Mouse (Mus musculus) heart, embryonic 16.5 days (tissue): ENCODE measurements around the gene Nckap1. TPM values are rescaled to one million over a fixed set of nuclear protein-coding genes. Genes with fewer than 3 reads are reported as not detected.

ENCODE experiments used
- ATAC-seq: fragments of 200-750 bp; cut with Nextera tagmentation; replicated peaks from 2 replicates; pipeline ENCODE4 v1.8.0; 2017; ENCODE audit warnings: moderate number of reproducible peaks; ENCODE audit not compliant: insufficient read depth, low FRiP score; ENCODE audit errors: extremely low read depth
- H3K27ac ChIP-seq: fragments of 300-500 bp; sonication (generic); 2 replicates; pipeline ENCODE4 v1.5.1; 2014; ENCODE audit warnings: mild to moderate bottlenecking, low read length, control low read depth, moderate library complexity
- H3K27me3 ChIP-seq: fragments of 300-500 bp; sonication (generic); 2 replicates; pipeline ENCODE4 v1.6.1; 2014; ENCODE audit warnings: low read length, mixed read lengths; ENCODE audit not compliant: control insufficient read depth, insufficient read depth
- H3K36me3 ChIP-seq: fragments of 300-500 bp; sonication (generic); 2 replicates; pipeline ENCODE4 v1.6.1; 2014; ENCODE audit not compliant: control insufficient read depth, insufficient read depth
- H3K4me1 ChIP-seq: fragments of 300-500 bp; sonication (generic); 2 replicates; pipeline ENCODE4 v1.6.1; 2014; ENCODE audit warnings: low read length, mixed read lengths; ENCODE audit not compliant: control insufficient read depth, insufficient read depth
- H3K4me2 ChIP-seq: fragments of 300-500 bp; sonication (generic); 2 replicates; pipeline ENCODE4 v1.6.1; 2014; ENCODE audit warnings: low read depth, mild to moderate bottlenecking, control low read depth, low read length
- H3K4me3 ChIP-seq: fragments of 300-500 bp; sonication (generic); 2 replicates; pipeline ENCODE4 v1.5.1; 2014; ENCODE audit warnings: mild to moderate bottlenecking, control low read depth, low read length
- H3K9ac ChIP-seq: fragments of 300-500 bp; sonication (generic); 2 replicates; pipeline ENCODE4 v1.6.1; 2014; ENCODE audit warnings: low read length, control low read depth
- H3K9me3 ChIP-seq: fragments of 300-500 bp; sonication (generic); replicated peaks from 2 replicates; pipeline ENCODE4 v1.6.1; 2016; ENCODE audit warnings: low read length; ENCODE audit not compliant: control insufficient read depth
- WGBS: fragments of 180-500 bp; shearing (Covaris S2); extraction: QIAGEN DNeasy Blood & Tissue Kit; methylation state at CpG from one replicate; pipeline ENCODE4 v1.1.7; 2014; 5-methylcytosine and 5-hydroxymethylcytosine counted together
- polyA plus RNA-seq: library from polyadenylated mRNA; unstranded; fragments of >200 nt; fragmentation: Nextera tagmentation; extraction: Ambion mirVana; gene quantifications from 2 replicates; pipeline ENCODE4 v1.2.1, GENCODE M21; 2015

The Nckap1 gene
- polyA plus RNA-seq, 1 experiment from 2014 or later, result 40.2 TPM

- 89% methylated on average over 13 of the region's 13 CpGs for WGBS
- Histone ChIP-seq H3K4me2 (no peak overlapping the region), H3K9ac (no peak overlapping the region), H3K4me3 (no peak overlapping the region), H3K9me3 (no peaks in the 10 kb centered on the region), H3K27ac (no peak overlapping the region), H3K36me3 (no peaks in the 10 kb centered on the region), H3K4me1 (no peaks in the 10 kb centered on the region), H3K27me3 (no peaks in the 10 kb centered on the region)
- no peak for ATAC-seq
Observed at GRCm38 (mm10) chr2:80602756-80603155, 21.6 kb upstream of the Nckap1 start.

GRCm38 (mm10) chr2:80600611-80601010 lies 19.4 kb upstream of the Nckap1 start:
- Histone ChIP-seq H3K27ac (no peak overlapping the region), H3K27me3 (no peaks in the 10 kb centered on the region), H3K4me2 (no peak overlapping the region), H3K4me1 (no peaks in the 10 kb centered on the region), H3K9ac (no peak overlapping the region), H3K36me3 (no peaks in the 10 kb centered on the region), H3K4me3 (no peak overlapping the region), H3K9me3 (no peaks in the 10 kb centered on the region)
- no peak for ATAC-seq

GRCm38 (mm10) chr2:80599850-80600249 lies 18.7 kb upstream of the Nckap1 start:
- Histone ChIP-seq H3K27me3 (no peaks in the 10 kb centered on the region), H3K4me2 (no peak overlapping the region), H3K4me3 (no peak overlapping the region), H3K27ac (no peak overlapping the region), H3K9ac (no peak overlapping the region), H3K9me3 (no peaks in the 10 kb centered on the region), H3K36me3 (no peaks in the 10 kb centered on the region), H3K4me1 (no peaks in the 10 kb centered on the region)
- ATAC-seq, result no peak
- WGBS, result 85% methylated on average over 3 of the region's 3 CpGs

- Histone ChIP-seq H3K27ac (no peak overlapping the region), H3K4me1 (no peaks in the 10 kb centered on the region), H3K36me3 (no peaks in the 10 kb centered on the region), H3K27me3 (no peaks in the 10 kb centered on the region), H3K4me3 (no peak overlapping the region), H3K4me2 (no peak overlapping the region), H3K9me3 (no peaks in the 10 kb centered on the region), H3K9ac (no peak overlapping the region)
- 74% methylated on average over 5 of the region's 5 CpGs for WGBS
- no peak for ATAC-seq
Observed at GRCm38 (mm10) chr2:80596960-80597359, 15.8 kb upstream of the Nckap1 start.

GRCm38 (mm10) chr2:80594215-80594918 lies 13.2 kb upstream of the Nckap1 start:
- Histone ChIP-seq H3K4me3 (no peak overlapping the region), H3K4me2 (no peak overlapping the region), H3K9ac (no peak overlapping the region), H3K9me3 (no peaks in the 10 kb centered on the region), H3K36me3 (no peaks in the 10 kb centered on the region), H3K4me1 (no peaks in the 10 kb centered on the region), H3K27ac (no peak overlapping the region), H3K27me3 (no peaks in the 10 kb centered on the region)
- WGBS, result 72% methylated on average over 4 of the region's 4 CpGs
- ATAC-seq, result no peak

GRCm38 (mm10) chr2:80582356-80582755 lies 1.2 kb upstream of the Nckap1 start:
- Histone ChIP-seq H3K4me1 (peaks cover 16% of the 10 kb centered on the region), H3K9me3 (no peaks in the 10 kb centered on the region), H3K4me2 (no peak overlapping the region), H3K27ac (no peak overlapping the region), H3K4me3 (no peak overlapping the region), H3K9ac (no peak overlapping the region), H3K36me3 (no peaks in the 10 kb centered on the region), H3K27me3 (no peaks in the 10 kb centered on the region)
- no peak for ATAC-seq
- 93% methylated on average over 3 of the region's 3 CpGs for WGBS

- H3K36me3 ChIP-seq, result no peaks in the 10 kb centered on the region
- peaks cover 16% of the 10 kb centered on the region for H3K4me1 ChIP-seq
- H3K27ac ChIP-seq, result peak overlapping the region; percentile 98
- H3K4me3 ChIP-seq, result peak overlapping the region; percentile 94
- under 1% methylated on average over 63 of the region's 65 CpGs for WGBS
- no peaks in the 10 kb centered on the region for H3K27me3 ChIP-seq
- ATAC-seq, result peak; percentile 56
- no peaks in the 10 kb centered on the region for H3K9me3 ChIP-seq
- peak overlapping the region; percentile 79 for H3K4me2 ChIP-seq
- peak overlapping the region; percentile 99 for H3K9ac ChIP-seq
Observed at GRCm38 (mm10) chr2:80580311-80580961, 744 bp downstream of the Nckap1 start.

- Histone ChIP-seq H3K27ac (peak overlapping the region; percentile 35; the same call in 1 of the 2 replicates), H3K9ac (peak overlapping the region; percentile 61), H3K27me3 (no peaks in the 10 kb centered on the region), H3K4me2 (peak overlapping the region; percentile 69), H3K36me3 (no peaks in the 10 kb centered on the region), H3K9me3 (no peaks in the 10 kb centered on the region), H3K4me3 (peak overlapping the region; percentile 43), H3K4me1 (peaks cover 16% of the 10 kb centered on the region)
- WGBS, result 30% methylated on average over 6 of the region's 6 CpGs
- ATAC-seq, result no peak
Observed at GRCm38 (mm10) chr2:80579253-80579891, 1.8 kb downstream of the Nckap1 start.

GRCm38 (mm10) chr2:80577286-80577685 lies 3.9 kb downstream of the Nckap1 start:
- ATAC-seq, result no peak
- Histone ChIP-seq H3K9me3 (no peaks in the 10 kb centered on the region), H3K27ac (no peak overlapping the region), H3K36me3 (no peaks in the 10 kb centered on the region), H3K4me2 (no peak overlapping the region), H3K4me3 (no peak overlapping the region), H3K4me1 (peaks cover 16% of the 10 kb centered on the region), H3K9ac (no peak overlapping the region), H3K27me3 (no peaks in the 10 kb centered on the region)
- 92% methylated on average over 1 of the region's 1 CpGs for WGBS
